Mouse (Mus musculus) thymus, adult 2 months (tissue): ENCODE measurements around the gene Hnrnph3.

ENCODE experiments used
- CTCF ChIP-seq: fragments of 200-500 bp; IDR thresholded peaks from 2 replicates; pipeline ENCODE4 v1.5.1; 2012; ENCODE audit warnings: mild to moderate bottlenecking, control low read depth, low read length, moderate library complexity, borderline replicate concordance; ENCODE audit not compliant: control insufficient read depth, poor library complexity, insufficient read depth; ENCODE audit errors: extremely low read depth
- POLR2A ChIP-seq: fragments of 200-500 bp; IDR thresholded peaks from 2 replicates; pipeline ENCODE4 v1.6.1; 2012; ENCODE audit warnings: mild to moderate bottlenecking, low read length, control low read depth, moderate library complexity; ENCODE audit not compliant: control insufficient read depth, poor library complexity, insufficient read depth; ENCODE audit errors: extremely low read depth

DNA sequence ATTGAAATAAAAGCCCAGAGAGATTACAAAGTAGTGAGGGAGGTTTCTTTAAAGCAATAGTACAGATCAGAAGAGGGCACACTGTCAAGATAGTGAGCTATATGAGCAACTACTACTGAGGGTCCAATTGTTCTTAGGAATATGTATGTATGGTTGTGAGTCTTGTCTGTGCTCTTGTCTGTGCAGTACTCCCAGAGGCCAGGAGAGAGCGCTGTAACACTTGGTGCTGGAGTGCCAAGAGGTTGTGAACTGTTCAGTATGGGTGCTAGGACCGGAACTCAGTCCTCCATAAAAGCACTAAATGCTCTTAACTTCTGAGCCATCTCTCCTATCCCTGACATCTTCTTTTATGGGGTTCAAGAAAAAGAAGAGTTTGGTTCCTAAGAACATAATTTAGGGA is 30.6 kb upstream of the Hnrnph3 start:
- no peak for TF ChIP-seq POLR2A
- TF ChIP-seq CTCF, result no peak
